Mouse (Mus musculus): ENCODE measurements around the gene Eif1ad. TPM values are rescaled to one million over a fixed set of nuclear protein-coding genes. Genes with fewer than 3 reads are reported as not detected.

The Eif1ad gene
- polyA plus RNA-seq, 1 experiment from 2014 or later: 71.1 TPM

GRCm38 (mm10) chr19:5377446-5377845, 10.9 kb downstream of the Eif1ad start:
- no peak overlapping the region for H3K27ac ChIP-seq (ENCODE audit: low read depth)
- no peak overlapping the region; the same call in 1 of the 2 replicates for H3K9ac ChIP-seq
- no peaks in the 10 kb centered on the region for H3K4me1 ChIP-seq (ENCODE audit: insufficient read depth)
- WGBS: 85% methylated on average over 1 of the region's 1 CpGs
- TF ChIP-seq CTCF (IDR thresholded peaks at IDR 0.05; ENCODE audit: low read depth): no peak
- H3K27me3 ChIP-seq (ENCODE audit: insufficient read depth, low read length): no peaks in the 10 kb centered on the region
- H3K4me3 ChIP-seq (ENCODE audit: low read depth, low read length): no peak overlapping the region
- no peak for DNase-seq
- ATAC-seq (ENCODE audit: insufficient read depth): no peak
- no peaks in the 10 kb centered on the region for H3K9me3 ChIP-seq (ENCODE audit: low read depth, low read length)
- peaks cover 73% of the 10 kb centered on the region for H3K36me3 ChIP-seq (ENCODE audit: insufficient read depth)
- H3K4me2 ChIP-seq: no peak overlapping the region

GRCm38 (mm10) chr19:5383326-5383725, 16.8 kb downstream of the Eif1ad start:
- no peak overlapping the region for H3K9ac ChIP-seq
- DNase-seq (no peak), ATAC-seq (ENCODE audit: insufficient read depth) (no peak)
- H3K4me1 ChIP-seq (ENCODE audit: insufficient read depth): peaks cover 9% of the 10 kb centered on the region
- WGBS: 94% methylated on average over 12 of the region's 12 CpGs
- H3K4me3 ChIP-seq (ENCODE audit: low read depth, low read length): no peak overlapping the region
- no peak for TF ChIP-seq CTCF (IDR thresholded peaks at IDR 0.05; ENCODE audit: low read depth)
- H3K9me3 ChIP-seq (ENCODE audit: low read depth, low read length): no peaks in the 10 kb centered on the region
- H3K4me2 ChIP-seq: no peak overlapping the region
- no peak overlapping the region for H3K27ac ChIP-seq (ENCODE audit: low read depth)
- peaks cover 3% of the 10 kb centered on the region for H3K27me3 ChIP-seq (ENCODE audit: insufficient read depth, low read length)
- H3K36me3 ChIP-seq (ENCODE audit: insufficient read depth): peaks cover 73% of the 10 kb centered on the region

- Histone ChIP-seq H3K9me3 (ENCODE audit: low read depth, low read length) (no peaks in the 10 kb centered on the region), H3K36me3 (ENCODE audit: insufficient read depth) (peaks cover 59% of the 10 kb centered on the region)
Observed at GRCm38 (mm10) chr19:5384715-5385114, 18.2 kb downstream of the Eif1ad start.

GRCm38 (mm10) chr19:5388011-5388441, 21.5 kb downstream of the Eif1ad start:
- peak; percentile 59 for ATAC-seq (ENCODE audit: insufficient read depth)
- Histone ChIP-seq H3K4me1 (ENCODE audit: insufficient read depth) (peaks cover 14% of the 10 kb centered on the region), H3K36me3 (ENCODE audit: insufficient read depth) (peaks cover 26% of the 10 kb centered on the region), H3K9me3 (ENCODE audit: low read depth, low read length) (no peaks in the 10 kb centered on the region), H3K27me3 (ENCODE audit: insufficient read depth, low read length) (peaks cover 3% of the 10 kb centered on the region), H3K4me2 (peak overlapping the region; percentile 76), H3K9ac (peak overlapping the region; percentile 90), H3K4me3 (ENCODE audit: low read depth, low read length) (peak overlapping the region; percentile 99), H3K27ac (ENCODE audit: low read depth) (peak overlapping the region; percentile 85)
- under 1% methylated on average over 43 of the region's 43 CpGs for WGBS
- no peak for TF ChIP-seq CTCF (IDR thresholded peaks at IDR 0.05; ENCODE audit: low read depth)
- DNase-seq: peak; percentile 32

More at GRCm38 (mm10) chr19:5384715-5385114, 18.2 kb downstream of the Eif1ad start:
- WGBS: 85% methylated on average over 8 of the region's 8 CpGs
- Histone ChIP-seq H3K9ac (no peak overlapping the region), H3K4me2 (no peak overlapping the region), H3K27me3 (ENCODE audit: insufficient read depth, low read length) (peaks cover 3% of the 10 kb centered on the region), H3K4me1 (ENCODE audit: insufficient read depth) (peaks cover 14% of the 10 kb centered on the region), H3K27ac (ENCODE audit: low read depth) (no peak overlapping the region), H3K4me3 (ENCODE audit: low read depth, low read length) (no peak overlapping the region)
- DNase-seq (no peak), ATAC-seq (ENCODE audit: insufficient read depth) (no peak)
- TF ChIP-seq CTCF (IDR thresholded peaks at IDR 0.05; ENCODE audit: low read depth): no peak

GRCm38 (mm10) chr19:5388588-5389242, 22.2 kb downstream of the Eif1ad start, which contains the start of gene Sart1:
Gene Sart1 (minus strand): TSS chr19:5388703.
- peaks cover 19% of the 10 kb centered on the region for H3K36me3 ChIP-seq (ENCODE audit: insufficient read depth)
- peak within 1 kb of the TSS; percentile 85 for H3K27ac ChIP-seq (ENCODE audit: low read depth)
- ATAC-seq (ENCODE audit: insufficient read depth) (peak; percentile 93), DNase-seq (peak; percentile 98)
- no peaks in the 10 kb centered on the region for H3K9me3 ChIP-seq (ENCODE audit: low read depth, low read length)
- 1% methylated on average over 43 of the region's 43 CpGs for WGBS
- peak within 1 kb of the TSS; percentile 76 for H3K4me2 ChIP-seq
- peaks cover 3% of the 10 kb centered on the region for H3K27me3 ChIP-seq (ENCODE audit: insufficient read depth, low read length)
- peak within 1 kb of the TSS; percentile 90 for H3K9ac ChIP-seq
- H3K4me1 ChIP-seq (ENCODE audit: insufficient read depth): peaks cover 14% of the 10 kb centered on the region
- no peak for TF ChIP-seq CTCF (IDR thresholded peaks at IDR 0.05; ENCODE audit: low read depth)
- H3K4me3 ChIP-seq (ENCODE audit: low read depth, low read length): peak within 1 kb of the TSS; percentile 99

GRCm38 (mm10) chr19:5389647-5390046, 23.1 kb downstream of the Eif1ad start:
- Histone ChIP-seq H3K27me3 (ENCODE audit: insufficient read depth, low read length) (peaks cover 3% of the 10 kb centered on the region), H3K9me3 (ENCODE audit: low read depth, low read length) (no peaks in the 10 kb centered on the region), H3K9ac (peak overlapping the region; percentile 66), H3K27ac (ENCODE audit: low read depth) (peak overlapping the region; percentile 85), H3K4me3 (ENCODE audit: low read depth, low read length) (peak overlapping the region; percentile 99), H3K4me1 (ENCODE audit: insufficient read depth) (peaks cover 14% of the 10 kb centered on the region), H3K36me3 (ENCODE audit: insufficient read depth) (peaks cover 9% of the 10 kb centered on the region), H3K4me2 (peak overlapping the region; percentile 76)
- WGBS: 13% methylated on average over 12 of the region's 12 CpGs
- no peak for TF ChIP-seq CTCF (IDR thresholded peaks at IDR 0.05; ENCODE audit: low read depth)
- no peak for ATAC-seq (ENCODE audit: insufficient read depth)
- DNase-seq: peak; percentile 61

- H3K27ac ChIP-seq (ENCODE audit: low read depth): 0 out of 2 replicates have a peak overlapping the region, but pooled peaks have one; percentile 85
Observed at GRCm38 (mm10) chr19:5390416-5390815, 23.9 kb downstream of the Eif1ad start.

More at GRCm38 (mm10) chr19:5390416-5390815, 23.9 kb downstream of the Eif1ad start:
- DNase-seq (no peak), ATAC-seq (ENCODE audit: insufficient read depth) (no peak)
- H3K4me1 ChIP-seq (ENCODE audit: insufficient read depth): peaks cover 14% of the 10 kb centered on the region
- peaks cover 2% of the 10 kb centered on the region; the same call in 1 of the 2 replicates for H3K36me3 ChIP-seq (ENCODE audit: insufficient read depth)
- TF ChIP-seq CTCF (IDR thresholded peaks at IDR 0.05; ENCODE audit: low read depth): no peak
- peak overlapping the region; percentile 66; the same call in 1 of the 2 replicates for H3K9ac ChIP-seq
- peak overlapping the region; percentile 99 for H3K4me3 ChIP-seq (ENCODE audit: low read depth, low read length)
- no peaks in the 10 kb centered on the region for H3K9me3 ChIP-seq (ENCODE audit: low read depth, low read length)
- 43% methylated on average over 8 of the region's 8 CpGs for WGBS
- peak overlapping the region; percentile 76 for H3K4me2 ChIP-seq
- peaks cover 3% of the 10 kb centered on the region for H3K27me3 ChIP-seq (ENCODE audit: insufficient read depth, low read length)

Data from lung, embryonic 14.5 days (tissue).